Mouse (Mus musculus) midbrain, embryonic 12.5 days (tissue): ENCODE data around the gene Elavl3. TPM values are rescaled to one million over a fixed set of nuclear protein-coding genes. Genes with fewer than 3 reads are reported as not detected.

Experiments used
- ATAC-seq: fragments of 200-750 bp; cut with Nextera tagmentation; 2 replicates; pipeline ENCODE4 v1.8.0; 2017; ENCODE audit warnings: low read depth, moderate TSS enrichment, moderate library complexity; ENCODE audit not compliant: low FRiP score
- H3K27ac ChIP-seq: fragments of 300-500 bp; sonication (generic); replicated peaks from 2 replicates; pipeline ENCODE4 v1.5.1; 2016; ENCODE audit warnings: mild to moderate bottlenecking
- H3K27me3 ChIP-seq: fragments of 300-500 bp; sonication (generic); 2 replicates; pipeline ENCODE4 v1.6.1; 2016; ENCODE audit warnings: mild to moderate bottlenecking
- H3K36me3 ChIP-seq: fragments of 300-500 bp; sonication (generic); 2 replicates; pipeline ENCODE4 v1.6.1; 2016
- H3K4me1 ChIP-seq: fragments of 300-500 bp; sonication (generic); 2 replicates; pipeline ENCODE4 v1.6.1; 2016
- H3K4me2 ChIP-seq: fragments of 300-500 bp; sonication (generic); replicated peaks from 2 replicates; pipeline ENCODE4 v1.6.1; 2016; ENCODE audit warnings: mild to moderate bottlenecking, moderate library complexity
- H3K4me3 ChIP-seq: fragments of 300-500 bp; sonication (generic); 2 replicates; pipeline ENCODE4 v1.5.1; 2016; ENCODE audit warnings: mild to moderate bottlenecking
- H3K9ac ChIP-seq: fragments of 300-500 bp; sonication (generic); replicated peaks from 2 replicates; pipeline ENCODE4 v1.6.1; 2016; ENCODE audit warnings: mild to moderate bottlenecking, moderate library complexity
- H3K9me3 ChIP-seq: fragments of 300-500 bp; sonication (generic); 2 replicates; pipeline ENCODE4 v1.6.1; 2016; ENCODE audit warnings: mild to moderate bottlenecking
- WGBS: fragments of 180-500 bp; shearing (Covaris S2); methylation state at CpG from one replicate; pipeline ENCODE4 v1.1.7; 2016; 5-methylcytosine and 5-hydroxymethylcytosine counted together
- polyA plus RNA-seq: library from polyadenylated mRNA; unstranded; fragments of >200 nt; fragmentation: Nextera tagmentation; extraction: Ambion mirVana; gene quantifications from 2 replicates; pipeline ENCODE4 v1.2.1, GENCODE M21; 2016

Gene Elavl3
- 60.4 and 61.9 TPM in 2 replicates for polyA plus RNA-seq

- peak within 1 kb of the TSS; percentile 96 for H3K9ac ChIP-seq
- WGBS = 2% methylated on average over 24 of the region's 28 CpGs
- peak within 1 kb of the TSS; percentile 95 for H3K4me3 ChIP-seq
- H3K4me1 ChIP-seq = peaks cover 48% of the 10 kb centered on the region
- peaks cover 47% of the 10 kb centered on the region for H3K27me3 ChIP-seq
- H3K4me2 ChIP-seq = peak within 1 kb of the TSS; percentile 73
- H3K9me3 ChIP-seq = no peaks in the 10 kb centered on the region
- peak within 1 kb of the TSS; percentile 93 for H3K27ac ChIP-seq
- peak; percentile 79 for ATAC-seq
- peaks cover 6% of the 10 kb centered on the region for H3K36me3 ChIP-seq
Observed at GRCm38 (mm10) chr9:22051958-22052254, at the start of gene Elavl3. TSS of gene Elavl3 (minus strand) at chr9:22052023.

GRCm38 (mm10) chr9:22099922-22100321, 48.1 kb upstream of the Elavl3 start:
- H3K9me3 ChIP-seq = no peaks in the 10 kb centered on the region
- 10% methylated on average over 18 of the region's 18 CpGs for WGBS
- no peaks in the 10 kb centered on the region for H3K4me1 ChIP-seq
- H3K36me3 ChIP-seq = no peaks in the 10 kb centered on the region
- no peak overlapping the region for H3K4me3 ChIP-seq
- no peak for ATAC-seq
- H3K27ac ChIP-seq = no peak overlapping the region
- no peak overlapping the region for H3K9ac ChIP-seq
- H3K27me3 ChIP-seq = peaks cover 57% of the 10 kb centered on the region
- no peak overlapping the region for H3K4me2 ChIP-seq

GRCm38 (mm10) chr9:22098993-22099696, 47.3 kb upstream of the Elavl3 start, which contains the start of gene Cnn1:
TSS of gene Cnn1 (plus strand) at chr9:22099216.
- H3K36me3 ChIP-seq = no peaks in the 10 kb centered on the region
- no peaks in the 10 kb centered on the region for H3K4me1 ChIP-seq
- no peak for ATAC-seq
- 14% methylated on average over 14 of the region's 14 CpGs for WGBS
- peaks cover 57% of the 10 kb centered on the region for H3K27me3 ChIP-seq
- H3K27ac ChIP-seq = no peak within 1 kb of the TSS
- no peak within 1 kb of the TSS for H3K4me3 ChIP-seq
- H3K9ac ChIP-seq = no peak within 1 kb of the TSS
- no peak within 1 kb of the TSS for H3K4me2 ChIP-seq
- no peaks in the 10 kb centered on the region for H3K9me3 ChIP-seq

- Histone ChIP-seq H3K27ac (no peak overlapping the region), H3K9me3 (no peaks in the 10 kb centered on the region), H3K4me3 (peak overlapping the region; percentile 41), H3K9ac (peak overlapping the region; percentile 51), H3K4me2 (peak overlapping the region; percentile 72), H3K4me1 (no peaks in the 10 kb centered on the region), H3K36me3 (no peaks in the 10 kb centered on the region), H3K27me3 (peaks cover 49% of the 10 kb centered on the region)
- ATAC-seq = peak; percentile 60
- WGBS = 4% methylated on average over 24 of the region's 24 CpGs
Observed at GRCm38 (mm10) chr9:22095854-22096307, 44.1 kb upstream of the Elavl3 start.

GRCm38 (mm10) chr9:22092746-22093145, 40.9 kb upstream of the Elavl3 start:
- Histone ChIP-seq H3K4me2 (no peak overlapping the region), H3K9me3 (no peaks in the 10 kb centered on the region), H3K27ac (no peak overlapping the region), H3K36me3 (no peaks in the 10 kb centered on the region), H3K4me3 (no peak overlapping the region), H3K9ac (no peak overlapping the region), H3K27me3 (peaks cover 18% of the 10 kb centered on the region), H3K4me1 (no peaks in the 10 kb centered on the region)
- WGBS = 94% methylated on average over 6 of the region's 6 CpGs
- no peak for ATAC-seq

GRCm38 (mm10) chr9:22089986-22090385, 38.2 kb upstream of the Elavl3 start:
- no peaks in the 10 kb centered on the region for H3K36me3 ChIP-seq
- H3K27ac ChIP-seq = no peak overlapping the region
- no peaks in the 10 kb centered on the region for H3K9me3 ChIP-seq
- 88% methylated on average over 7 of the region's 7 CpGs for whole genome bisulfite sequencing
- H3K4me1 ChIP-seq = peaks cover 7% of the 10 kb centered on the region
- H3K4me3 ChIP-seq = no peak overlapping the region
- H3K9ac ChIP-seq = no peak overlapping the region
- ATAC-seq = no peak
- peaks cover 7% of the 10 kb centered on the region for H3K27me3 ChIP-seq
- no peak overlapping the region for H3K4me2 ChIP-seq

GRCm38 (mm10) chr9:22089281-22089680, 37.5 kb upstream of the Elavl3 start:
- Histone ChIP-seq H3K27me3 (peaks cover 7% of the 10 kb centered on the region), H3K9ac (no peak overlapping the region), H3K27ac (no peak overlapping the region), H3K4me2 (no peak overlapping the region), H3K4me3 (no peak overlapping the region), H3K9me3 (no peaks in the 10 kb centered on the region), H3K4me1 (peaks cover 12% of the 10 kb centered on the region), H3K36me3 (no peaks in the 10 kb centered on the region)
- 98% methylated on average over 7 of the region's 7 CpGs for WGBS
- no peak for ATAC-seq

GRCm38 (mm10) chr9:22087034-22087618, 35.3 kb upstream of the Elavl3 start:
- Histone ChIP-seq H3K4me2 (no peak overlapping the region), H3K27ac (no peak overlapping the region), H3K4me3 (no peak overlapping the region), H3K4me1 (peaks cover 15% of the 10 kb centered on the region), H3K9me3 (no peaks in the 10 kb centered on the region), H3K36me3 (no peaks in the 10 kb centered on the region), H3K27me3 (no peaks in the 10 kb centered on the region), H3K9ac (no peak overlapping the region)
- WGBS = 81% methylated on average over 2 of the region's 2 CpGs
- ATAC-seq = no peak

GRCm38 (mm10) chr9:22086012-22086411, 34.2 kb upstream of the Elavl3 start:
- Histone ChIP-seq H3K9me3 (no peaks in the 10 kb centered on the region), H3K9ac (peak overlapping the region; percentile 70), H3K27ac (no peak overlapping the region), H3K4me1 (peaks cover 15% of the 10 kb centered on the region), H3K36me3 (no peaks in the 10 kb centered on the region), H3K27me3 (no peaks in the 10 kb centered on the region), H3K4me2 (peak overlapping the region; percentile 81), H3K4me3 (peak overlapping the region; percentile 73)
- 78% methylated on average over 6 of the region's 6 CpGs for WGBS
- ATAC-seq = no peak

- peaks cover 15% of the 10 kb centered on the region for H3K4me1 ChIP-seq
- ATAC-seq = peak; percentile 99
- H3K27ac ChIP-seq = peak within 1 kb of the TSS; percentile 65
- H3K4me3 ChIP-seq = peak within 1 kb of the TSS; percentile 73
- H3K9me3 ChIP-seq = no peaks in the 10 kb centered on the region
- H3K9ac ChIP-seq = peak within 1 kb of the TSS; percentile 70
- H3K27me3 ChIP-seq = no peaks in the 10 kb centered on the region
- 0 out of 2 replicates have a peak, but pooled peaks cover 1% of the 10 kb centered on the region for H3K36me3 ChIP-seq
- peak within 1 kb of the TSS; percentile 81 for H3K4me2 ChIP-seq
- under 1% methylated on average over 48 of the region's 48 CpGs for WGBS
Observed at GRCm38 (mm10) chr9:22085022-22085834, 33.4 kb upstream of the Elavl3 start, which contains the start of gene Ecsit. TSS of gene Ecsit (minus strand) at chr9:22085438.

GRCm38 (mm10) chr9:22084667-22085021, 32.8 kb upstream of the Elavl3 start:
- no peak for ATAC-seq
- whole genome bisulfite sequencing = 35% methylated on average over 4 of the region's 4 CpGs

GRCm38 (mm10) chr9:22076223-22076622, 24.4 kb upstream of the Elavl3 start:
- Histone ChIP-seq H3K4me1 (no peaks in the 10 kb centered on the region), H3K4me3 (no peak overlapping the region), H3K9me3 (no peaks in the 10 kb centered on the region), H3K9ac (no peak overlapping the region), H3K27ac (no peak overlapping the region), H3K27me3 (no peaks in the 10 kb centered on the region), H3K4me2 (no peak overlapping the region), H3K36me3 (peaks cover 44% of the 10 kb centered on the region)
- WGBS = 93% methylated on average over 23 of the region's 23 CpGs
- ATAC-seq = no peak

More at GRCm38 (mm10) chr9:22084667-22085021, 32.8 kb upstream of the Elavl3 start:
- Histone ChIP-seq H3K9ac (peak overlapping the region; percentile 70), H3K27me3 (no peaks in the 10 kb centered on the region), H3K36me3 (0 out of 2 replicates have a peak, but pooled peaks cover 4% of the 10 kb centered on the region), H3K27ac (no peak overlapping the region), H3K4me3 (peak overlapping the region; percentile 73), H3K9me3 (no peaks in the 10 kb centered on the region), H3K4me1 (peaks cover 15% of the 10 kb centered on the region), H3K4me2 (peak overlapping the region; percentile 81)
